Mouse (Mus musculus) spleen, adult 2 months (tissue): ENCODE data around the gene Ccdc33.

Source experiments
- CTCF ChIP-seq: fragments of 200-500 bp; IDR thresholded peaks from 2 replicates; pipeline ENCODE4 v1.5.1; 2011; ENCODE audit warnings: mild to moderate bottlenecking, inconsistent platforms; ENCODE audit not compliant: insufficient read depth, insufficient read length, insufficient replicate concordance; ENCODE audit errors: extremely low read depth
- POLR2A ChIP-seq: fragments of 200-500 bp; IDR thresholded peaks from 2 replicates; pipeline ENCODE4 v1.6.1; 2011; ENCODE audit warnings: low read depth, low read length, inconsistent platforms

- no peak for TF ChIP-seq CTCF
- no peak for TF ChIP-seq POLR2A
Measured at GRCm38 (mm10) chr9:58018385-58018784, 100.2 kb downstream of the Ccdc33 start.
